Mouse (Mus musculus): ENCODE measurements around the gene Elovl1. TPM values are rescaled to one million over a fixed set of nuclear protein-coding genes. Genes with fewer than 3 reads are reported as not detected.

Gene Elovl1
- polyA plus RNA-seq (2015; fragmentation: Nextera tagmentation; extraction: Ambion mirVana): 95.3 and 107 TPM in 2 replicates

DNA sequence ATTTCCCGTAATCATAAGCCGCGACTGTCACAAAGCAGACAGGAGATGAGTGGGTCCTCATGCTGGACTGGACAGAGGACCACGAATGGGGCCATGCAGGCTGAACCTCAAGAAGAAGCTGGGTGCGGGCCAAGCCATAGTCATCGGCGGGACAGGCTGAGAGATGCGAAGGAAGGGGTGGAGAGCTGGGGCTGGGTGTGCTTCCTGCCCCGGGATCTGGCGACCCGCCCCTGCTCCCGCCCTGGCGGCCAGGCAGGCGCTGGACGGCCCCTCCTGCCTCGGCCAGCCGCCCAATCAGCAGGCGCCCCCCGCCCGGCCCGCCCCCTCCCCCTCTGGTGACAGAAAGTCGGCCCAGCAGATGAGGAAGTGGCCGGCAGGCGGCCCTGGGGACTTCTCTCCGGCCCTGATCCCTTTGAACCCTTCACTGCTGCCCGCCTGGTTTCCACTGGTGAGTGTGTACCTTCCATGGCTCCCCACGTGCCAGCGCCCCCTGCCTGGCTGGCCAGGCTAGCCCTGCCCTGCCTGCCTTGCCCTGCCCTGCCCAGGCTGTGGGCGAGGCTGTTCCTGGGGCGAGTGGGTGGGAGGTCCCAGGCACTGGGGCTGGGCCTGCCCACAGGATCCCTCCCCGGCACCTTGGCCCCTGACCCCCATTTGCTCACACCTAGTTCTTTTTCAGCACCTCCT lies at the start of gene Elovl1:
Gene Elovl1 (plus strand): TSS at position 326 of the 684 bp plus-strand sequence.
- Histone ChIP-seq H3K36me3 (peaks cover 23% of the 10 kb centered on the region), H3K9ac (peak within 1 kb of the TSS; percentile 62), H3K27me3 (no peaks in the 10 kb centered on the region), H3K9me3 (no peaks in the 10 kb centered on the region), H3K4me3 (peak within 1 kb of the TSS; percentile 59), H3K27ac (peak within 1 kb of the TSS; percentile 85), H3K4me2 (peak within 1 kb of the TSS; percentile 82), H3K4me1 (peaks cover 31% of the 10 kb centered on the region)
- 1% methylated on average over 20 of the region's 31 CpGs for WGBS
- peak; percentile 95 for ATAC-seq (ENCODE audit: borderline replicate concordance, extremely low read depth, low FRiP score, low TSS enrichment)

- WGBS: 90% methylated on average over 7 of the region's 7 CpGs
- no peaks in the 10 kb centered on the region for H3K27me3 ChIP-seq
Measured at GRCm38 (mm10) chr4:118383271-118383670, 44.6 kb upstream of the Elovl1 start.

GRCm38 (mm10) chr4:118387316-118387715 lies 40.6 kb upstream of the Elovl1 start:
- WGBS: 90% methylated on average over 8 of the region's 8 CpGs

More at GRCm38 (mm10) chr4:118383271-118383670, 44.6 kb upstream of the Elovl1 start:
- Histone ChIP-seq H3K9me3 (no peaks in the 10 kb centered on the region), H3K4me3 (no peak overlapping the region), H3K9ac (no peak overlapping the region), H3K4me2 (no peak overlapping the region), H3K27ac (no peak overlapping the region), H3K36me3 (peaks cover 79% of the 10 kb centered on the region), H3K4me1 (no peaks in the 10 kb centered on the region)
- ATAC-seq (ENCODE audit: borderline replicate concordance, extremely low read depth, low FRiP score, low TSS enrichment): no peak

GRCm38 (mm10) chr4:118390146-118390545 lies 37.7 kb upstream of the Elovl1 start:
- Histone ChIP-seq H3K4me1 (no peaks in the 10 kb centered on the region), H3K4me2 (no peak overlapping the region), H3K36me3 (peaks cover 95% of the 10 kb centered on the region), H3K27ac (no peak overlapping the region), H3K4me3 (no peak overlapping the region), H3K9me3 (no peaks in the 10 kb centered on the region), H3K27me3 (no peaks in the 10 kb centered on the region), H3K9ac (no peak overlapping the region)
- WGBS: 91% methylated on average over 11 of the region's 11 CpGs
- ATAC-seq (ENCODE audit: borderline replicate concordance, extremely low read depth, low FRiP score, low TSS enrichment): no peak

More at GRCm38 (mm10) chr4:118387316-118387715, 40.6 kb upstream of the Elovl1 start:
- no peaks in the 10 kb centered on the region for H3K27me3 ChIP-seq
- no peak overlapping the region for H3K27ac ChIP-seq
- H3K4me1 ChIP-seq: no peaks in the 10 kb centered on the region
- H3K9ac ChIP-seq: no peak overlapping the region
- H3K9me3 ChIP-seq: no peaks in the 10 kb centered on the region
- no peak for ATAC-seq (ENCODE audit: borderline replicate concordance, extremely low read depth, low FRiP score, low TSS enrichment)
- no peak overlapping the region for H3K4me2 ChIP-seq
- H3K36me3 ChIP-seq: peaks cover 94% of the 10 kb centered on the region
- no peak overlapping the region for H3K4me3 ChIP-seq

DNA sequence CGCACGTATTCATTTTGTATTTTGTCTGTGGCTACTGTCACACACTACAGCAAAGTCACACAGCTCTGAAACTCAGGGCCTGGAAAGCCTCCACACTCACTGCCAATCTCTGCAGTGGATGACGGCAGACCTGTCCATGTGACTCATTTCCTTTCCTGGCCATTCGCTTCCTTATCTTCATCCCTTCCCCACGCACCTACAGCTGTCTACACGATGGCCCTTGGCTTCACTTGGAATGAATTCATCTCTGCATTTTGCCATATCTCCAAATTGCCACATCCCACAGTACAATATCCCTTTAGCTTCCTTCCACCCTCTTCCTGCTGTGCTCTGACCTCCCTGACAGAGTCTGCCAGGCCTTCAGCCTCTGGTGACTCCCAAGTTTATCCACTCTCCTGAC lies 33.4 kb upstream of the Elovl1 start:
- Histone ChIP-seq H3K36me3 (peaks cover 88% of the 10 kb centered on the region), H3K4me1 (no peaks in the 10 kb centered on the region), H3K9ac (no peak overlapping the region), H3K27me3 (no peaks in the 10 kb centered on the region), H3K9me3 (no peaks in the 10 kb centered on the region), H3K27ac (no peak overlapping the region), H3K4me3 (no peak overlapping the region), H3K4me2 (no peak overlapping the region)
- no peak for ATAC-seq (ENCODE audit: borderline replicate concordance, extremely low read depth, low FRiP score, low TSS enrichment)
- WGBS: 79% methylated on average over 6 of the region's 6 CpGs

DNA sequence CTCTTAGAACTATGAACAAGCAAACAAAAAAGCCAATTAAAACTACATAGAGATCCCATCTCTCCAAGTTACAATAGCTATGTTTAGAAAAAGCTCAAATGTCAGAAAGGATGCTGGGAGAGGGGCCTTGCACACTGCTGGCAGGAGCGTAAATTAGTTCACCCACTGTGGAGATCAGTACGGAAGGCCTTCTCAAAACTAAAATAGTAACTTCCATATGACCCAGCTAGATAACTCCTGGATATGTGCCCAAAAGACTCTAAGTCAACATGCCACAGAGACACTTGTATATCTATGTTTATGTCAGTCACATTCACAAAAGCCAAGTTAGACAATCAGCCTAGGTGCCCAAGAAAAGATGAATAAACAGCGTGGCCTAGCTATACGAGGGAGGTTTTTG lies 32.6 kb upstream of the Elovl1 start:
- H3K4me2 ChIP-seq: no peak overlapping the region
- no peaks in the 10 kb centered on the region for H3K27me3 ChIP-seq
- H3K36me3 ChIP-seq: peaks cover 90% of the 10 kb centered on the region
- H3K4me3 ChIP-seq: no peak overlapping the region
- H3K27ac ChIP-seq: no peak overlapping the region
- no peak overlapping the region for H3K9ac ChIP-seq
- H3K4me1 ChIP-seq: no peaks in the 10 kb centered on the region
- no peaks in the 10 kb centered on the region for H3K9me3 ChIP-seq
- no peak for ATAC-seq (ENCODE audit: borderline replicate concordance, extremely low read depth, low FRiP score, low TSS enrichment)
- WGBS: 53% methylated on average over 4 of the region's 4 CpGs

DNA sequence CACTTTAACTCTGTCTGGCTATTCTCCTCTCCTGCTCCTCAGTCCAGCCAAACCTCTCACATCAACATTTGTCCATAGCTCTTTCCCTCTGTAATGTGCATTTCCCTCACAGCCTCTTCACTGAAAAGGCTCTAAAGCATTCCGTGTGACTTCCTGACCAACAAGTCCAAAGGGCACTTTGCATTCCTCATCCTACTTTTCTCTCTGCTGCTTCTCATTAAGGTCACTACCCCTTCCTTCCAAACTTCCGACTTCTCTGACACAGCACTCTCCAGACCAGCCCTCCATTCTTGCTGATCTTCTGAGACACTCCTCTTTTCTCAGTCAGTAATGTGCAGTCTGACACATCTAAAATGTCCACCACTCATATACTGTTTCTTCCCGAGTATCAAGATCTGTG lies 31.5 kb upstream of the Elovl1 start:
- 69% methylated on average over 3 of the region's 3 CpGs for WGBS
- H3K36me3 ChIP-seq: peaks cover 89% of the 10 kb centered on the region
- H3K27ac ChIP-seq: no peak overlapping the region

GRCm38 (mm10) chr4:118398400-118398799 lies 29.5 kb upstream of the Elovl1 start:
- no peak overlapping the region for H3K4me2 ChIP-seq
- no peak overlapping the region for H3K4me3 ChIP-seq
- no peaks in the 10 kb centered on the region for H3K27me3 ChIP-seq
- peaks cover 86% of the 10 kb centered on the region for H3K36me3 ChIP-seq
- no peak overlapping the region for H3K9ac ChIP-seq
- no peak overlapping the region for H3K27ac ChIP-seq
- no peak for ATAC-seq (ENCODE audit: borderline replicate concordance, extremely low read depth, low FRiP score, low TSS enrichment)
- no peaks in the 10 kb centered on the region for H3K4me1 ChIP-seq
- H3K9me3 ChIP-seq: no peaks in the 10 kb centered on the region
- 78% methylated on average over 6 of the region's 6 CpGs for WGBS

More for the DNA sequence above, 31.5 kb upstream of the Elovl1 start:
- no peak overlapping the region for H3K4me3 ChIP-seq
- H3K4me1 ChIP-seq: no peaks in the 10 kb centered on the region
- H3K9ac ChIP-seq: no peak overlapping the region
- ATAC-seq (ENCODE audit: borderline replicate concordance, extremely low read depth, low FRiP score, low TSS enrichment): no peak
- H3K9me3 ChIP-seq: no peaks in the 10 kb centered on the region
- H3K27me3 ChIP-seq: no peaks in the 10 kb centered on the region
- H3K4me2 ChIP-seq: no peak overlapping the region

- H3K4me2 ChIP-seq: no peak overlapping the region
Measured at GRCm38 (mm10) chr4:118401421-118401820, 26.5 kb upstream of the Elovl1 start.

GRCm38 (mm10) chr4:118401918-118402317 lies 26.0 kb upstream of the Elovl1 start:
- no peak overlapping the region for H3K4me2 ChIP-seq
- no peak overlapping the region for H3K9ac ChIP-seq
- 85% methylated on average over 5 of the region's 5 CpGs for WGBS
- no peaks in the 10 kb centered on the region for H3K27me3 ChIP-seq
- H3K36me3 ChIP-seq: peaks cover 58% of the 10 kb centered on the region
- H3K9me3 ChIP-seq: no peaks in the 10 kb centered on the region
- H3K27ac ChIP-seq: no peak overlapping the region
- H3K4me1 ChIP-seq: no peaks in the 10 kb centered on the region
- ATAC-seq (ENCODE audit: borderline replicate concordance, extremely low read depth, low FRiP score, low TSS enrichment): no peak
- H3K4me3 ChIP-seq: no peak overlapping the region

More at GRCm38 (mm10) chr4:118401421-118401820, 26.5 kb upstream of the Elovl1 start:
- Histone ChIP-seq H3K4me1 (no peaks in the 10 kb centered on the region), H3K9ac (no peak overlapping the region), H3K9me3 (no peaks in the 10 kb centered on the region), H3K36me3 (peaks cover 62% of the 10 kb centered on the region), H3K27ac (no peak overlapping the region), H3K4me3 (no peak overlapping the region), H3K27me3 (no peaks in the 10 kb centered on the region)
- no peak for ATAC-seq (ENCODE audit: borderline replicate concordance, extremely low read depth, low FRiP score, low TSS enrichment)
- 85% methylated on average over 3 of the region's 3 CpGs for WGBS

DNA sequence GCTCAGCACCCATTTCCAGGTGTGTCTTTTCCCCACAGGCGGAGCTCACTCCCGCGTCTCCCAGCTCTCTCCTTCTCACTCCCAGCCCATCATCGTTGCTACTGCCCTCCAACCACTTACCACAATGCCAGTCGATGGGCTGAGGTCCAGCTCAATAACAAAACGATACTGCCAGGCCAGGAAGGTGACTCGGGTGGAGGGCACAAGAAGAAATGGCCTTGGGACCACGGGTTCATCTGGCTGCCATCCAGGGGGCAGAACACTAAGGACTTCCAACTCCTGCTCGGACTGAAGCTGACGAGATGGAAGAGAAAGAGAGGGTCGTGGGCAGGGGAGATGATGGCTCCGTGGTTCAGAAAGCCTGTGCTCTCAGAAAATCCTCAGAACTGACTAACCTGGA lies 25.2 kb upstream of the Elovl1 start:
- Histone ChIP-seq H3K27me3 (no peaks in the 10 kb centered on the region), H3K4me2 (no peak overlapping the region), H3K4me1 (no peaks in the 10 kb centered on the region), H3K36me3 (peaks cover 51% of the 10 kb centered on the region), H3K27ac (no peak overlapping the region), H3K9me3 (no peaks in the 10 kb centered on the region), H3K4me3 (no peak overlapping the region), H3K9ac (no peak overlapping the region)
- 88% methylated on average over 12 of the region's 12 CpGs for WGBS
- ATAC-seq (ENCODE audit: borderline replicate concordance, extremely low read depth, low FRiP score, low TSS enrichment): no peak

DNA sequence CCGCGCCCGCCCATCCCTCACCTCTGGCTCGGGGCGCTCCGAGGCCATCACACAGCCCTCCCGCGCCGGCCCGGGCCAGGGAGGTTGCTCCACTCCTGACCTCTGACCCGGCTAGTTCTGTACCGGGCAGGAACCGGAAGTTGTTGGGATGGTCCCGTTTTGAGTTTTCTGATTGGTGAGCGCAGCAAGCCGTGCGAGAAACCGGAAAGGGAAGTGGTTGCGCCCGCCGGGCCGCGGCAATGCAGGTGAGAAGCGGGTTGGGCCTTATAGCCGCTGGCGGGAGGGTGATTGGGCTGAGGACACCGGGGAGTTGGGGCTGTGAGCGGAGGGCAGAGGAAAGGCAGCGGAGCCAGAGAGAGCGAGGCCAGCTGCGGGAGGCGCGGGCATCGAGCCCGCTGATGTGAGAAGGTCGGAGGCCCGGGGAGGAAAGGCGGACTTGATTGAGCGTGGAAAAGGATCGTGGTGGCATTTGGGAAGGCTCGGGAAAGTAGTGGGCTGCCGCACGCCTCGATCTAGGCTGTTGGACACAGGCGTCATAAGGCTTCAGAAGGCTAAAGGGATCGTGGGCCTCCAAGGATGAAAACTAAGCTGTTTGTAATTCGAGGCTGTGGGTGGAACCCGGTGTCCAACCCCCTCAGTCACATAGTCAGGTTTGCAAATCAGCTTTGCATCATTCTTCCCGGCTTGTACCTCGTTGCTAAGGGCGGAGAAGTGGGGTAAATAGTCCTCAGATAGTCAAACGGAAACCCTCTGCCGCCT lies 18.6 kb upstream of the Elovl1 start, which contains the start of the genes Szt2 and Med8:
Gene Szt2 (minus strand): TSS at position 132 of the 759 bp plus-strand sequence.
Gene Med8 (plus strand): TSS at position 196 of the 759 bp plus-strand sequence.
- under 1% methylated on average over 53 of the region's 53 CpGs for WGBS

More for the DNA sequence above, 18.6 kb upstream of the Elovl1 start, which contains the start of the genes Szt2 and Med8:
- Histone ChIP-seq H3K36me3 (peaks cover 29% of the 10 kb centered on the region), H3K27ac (peak within 1 kb of the TSS; percentile 60; the same call in 1 of the 2 replicates), H3K9me3 (no peaks in the 10 kb centered on the region), H3K4me1 (peaks cover 17% of the 10 kb centered on the region), H3K27me3 (no peaks in the 10 kb centered on the region), H3K9ac (peak within 1 kb of the TSS; percentile 93), H3K4me2 (peak within 1 kb of the TSS; percentile 72), H3K4me3 (peak within 1 kb of the TSS; percentile 98)
- ATAC-seq (ENCODE audit: borderline replicate concordance, extremely low read depth, low FRiP score, low TSS enrichment): peak; percentile 95

Data from lung, embryonic 15.5 days (tissue).